Mouse (Mus musculus): ENCODE measurements around the gene Cd28. TPM values are rescaled to one million over a fixed set of nuclear protein-coding genes. Genes with fewer than 3 reads are reported as not detected.
A peak's percentile ranks its signal among the peaks of the same experiment; 100 is the strongest.
"Not testable (repeated sequence)": the region's sequence is repeated elsewhere in the genome, so short reads cannot be mapped to it uniquely, and the experiment has no call there.

Cd28 gene
- polyA plus RNA-seq, 2 experiments from 2014 or later, result 276 to 286 TPM

- no peak for ATAC-seq
Measured at GRCm38 (mm10) chr1:60803128-60803824, 86.7 kb downstream of the Cd28 start.

GRCm38 (mm10) chr1:60803825-60804696, 87.5 kb downstream of the Cd28 start:
- no peak for ATAC-seq

GRCm38 (mm10) chr1:60805178-60805577, 88.6 kb downstream of the Cd28 start:
- ATAC-seq, result no peak

- no peak for ATAC-seq
Measured at GRCm38 (mm10) chr1:60807748-60808147, 91.1 kb downstream of the Cd28 start.

- ATAC-seq, result no peak
Measured at GRCm38 (mm10) chr1:60808466-60808865, 91.9 kb downstream of the Cd28 start.

GRCm38 (mm10) chr1:60809166-60809565, 92.6 kb downstream of the Cd28 start:
- no peak for ATAC-seq

- no peak for ATAC-seq
Measured at GRCm38 (mm10) chr1:60810821-60811220, 94.2 kb downstream of the Cd28 start.

GRCm38 (mm10) chr1:60811998-60812397, 95.4 kb downstream of the Cd28 start:
- peak; percentile 45 for ATAC-seq

GRCm38 (mm10) chr1:60813411-60813810, 96.8 kb downstream of the Cd28 start:
- peak; percentile 61 for ATAC-seq

GRCm38 (mm10) chr1:60815912-60816311, 99.3 kb downstream of the Cd28 start:
- no peak for ATAC-seq

GRCm38 (mm10) chr1:60818491-60818890, 101.9 kb downstream of the Cd28 start:
- not testable (repeated sequence) for ATAC-seq

GRCm38 (mm10) chr1:60819993-60820392, 103.4 kb downstream of the Cd28 start:
- no peak for ATAC-seq

- no peak for ATAC-seq
Measured at GRCm38 (mm10) chr1:60820981-60821380, 104.4 kb downstream of the Cd28 start.

GRCm38 (mm10) chr1:60821590-60821989, 105.0 kb downstream of the Cd28 start:
- ATAC-seq, result no peak

Other genes starting within 250 kb of the Cd28 start
- gene Raph1, start 149.7 kb upstream of the Cd28 start, polyA plus RNA-seq (2017; shearing (Covaris generic)), result 1 to 10 TPM; 3.5 to 4.2 TPM
- gene Ctla4, start 170.2 kb downstream of the Cd28 start, polyA plus RNA-seq (2017; shearing (Covaris generic)), result 100 to 1,000 TPM; 274 to 291 TPM